8 mouse cellular contexts compared by ENCODE assay signal in genomic region chr17:46646322-46646662, GRCm38 (mm10). TPM values are rescaled to one million over a fixed set of nuclear protein-coding genes. Genes with fewer than 3 reads are reported as not detected.
DNase-seq lines count a peak whose midpoint lies in the region; ATAC-seq and TF ChIP-seq lines count a peak whose summit lies in the region.

No protein-coding gene starts in this region.

- ATAC-seq in lung, embryonic 14.5 days (ENCODE audit: insufficient read depth): no peak
- peak; percentile 2; the same call in 1 of the 2 replicates for ATAC-seq in embryonic facial prominence, embryonic 14.5 days (ENCODE audit: low read depth)
- peak; percentile 26 for ATAC-seq in intestine, postnatal 0 days
- ATAC-seq in neural tube, embryonic 14.5 days (ENCODE audit: low read depth): no peak

- peak overlapping the region; percentile 75 for H3K27ac ChIP-seq in lung, embryonic 14.5 days (ENCODE audit: low read depth)
- H3K27ac ChIP-seq in embryonic facial prominence, embryonic 14.5 days (replicated peaks; ENCODE audit: low read depth, low read length): peak overlapping the region; percentile 79
- peak overlapping the region; percentile 82 for H3K27ac ChIP-seq in intestine, postnatal 0 days (ENCODE audit: low read depth, low read length)
- H3K27ac ChIP-seq in neural tube, embryonic 14.5 days (ENCODE audit: low read depth, low read length): peak overlapping the region; percentile 87

- H3K4me1 ChIP-seq in lung, embryonic 14.5 days (ENCODE audit: insufficient read depth): peaks cover 6% of the 10 kb centered on the region
- peaks cover 19% of the 10 kb centered on the region for H3K4me1 ChIP-seq in embryonic facial prominence, embryonic 14.5 days (ENCODE audit: control insufficient read depth, insufficient read depth, low read length)
- peaks cover 5% of the 10 kb centered on the region; the same call in 1 of the 2 replicates for H3K4me1 ChIP-seq in intestine, postnatal 0 days (replicated peaks; ENCODE audit: control insufficient read depth, insufficient read depth, low read length)
- peaks cover 28% of the 10 kb centered on the region for H3K4me1 ChIP-seq in neural tube, embryonic 14.5 days (ENCODE audit: control insufficient read depth, insufficient read depth, low read length)

- H3K9ac ChIP-seq in lung, embryonic 14.5 days: peak overlapping the region; percentile 79
- peak overlapping the region; percentile 87 for H3K9ac ChIP-seq in embryonic facial prominence, embryonic 14.5 days (ENCODE audit: low read depth, low read length)
- peak overlapping the region; percentile 75 for H3K9ac ChIP-seq in intestine, postnatal 0 days (ENCODE audit: low read depth, low read length)
- H3K9ac ChIP-seq in neural tube, embryonic 14.5 days (replicated peaks; ENCODE audit: low read depth, low read length): peak overlapping the region; percentile 74

- TF ChIP-seq CTCF in lung, embryonic 14.5 days (IDR thresholded peaks at IDR 0.05; ENCODE audit: low read depth): no peak
- TF ChIP-seq CTCF in intestine, postnatal 0 days (IDR thresholded peaks at IDR 0.05; ENCODE audit: low read depth): no peak; the same call in 1 of the 2 replicates

- under 1% methylated on average over 19 of the region's 19 CpGs for WGBS in lung, embryonic 14.5 days
- 0% methylated on average over 12 of the region's 19 CpGs for WGBS in embryonic facial prominence, embryonic 14.5 days
- WGBS in intestine, postnatal 0 days: under 1% methylated on average over 19 of the region's 19 CpGs
- WGBS in neural tube, embryonic 14.5 days: under 1% methylated on average over 19 of the region's 19 CpGs

- no peaks in the 10 kb centered on the region for H3K27me3 ChIP-seq in lung, embryonic 14.5 days (ENCODE audit: insufficient read depth, low read length)
- no peaks in the 10 kb centered on the region for H3K27me3 ChIP-seq in embryonic facial prominence, embryonic 14.5 days (replicated peaks; ENCODE audit: control insufficient read depth, insufficient read depth, low read length)
- H3K27me3 ChIP-seq in intestine, postnatal 0 days (replicated peaks; ENCODE audit: control insufficient read depth, insufficient read depth, low read length): no peaks in the 10 kb centered on the region
- H3K27me3 ChIP-seq in neural tube, embryonic 14.5 days (ENCODE audit: control insufficient read depth, insufficient read depth, low read length): no peaks in the 10 kb centered on the region

- peaks cover 21% of the 10 kb centered on the region for H3K36me3 ChIP-seq in lung, embryonic 14.5 days (ENCODE audit: insufficient read depth)
- H3K36me3 ChIP-seq in embryonic facial prominence, embryonic 14.5 days (ENCODE audit: control insufficient read depth, insufficient read depth, low read length): peaks cover 37% of the 10 kb centered on the region
- H3K36me3 ChIP-seq in intestine, postnatal 0 days (ENCODE audit: control insufficient read depth, insufficient read depth): peaks cover 24% of the 10 kb centered on the region
- H3K36me3 ChIP-seq in neural tube, embryonic 14.5 days (ENCODE audit: control insufficient read depth, insufficient read depth, low read length): peaks cover 8% of the 10 kb centered on the region

- peak overlapping the region; percentile 83 for H3K4me2 ChIP-seq in lung, embryonic 14.5 days
- peak overlapping the region; percentile 73 for H3K4me2 ChIP-seq in embryonic facial prominence, embryonic 14.5 days (ENCODE audit: low read depth, low read length)
- H3K4me2 ChIP-seq in intestine, postnatal 0 days (replicated peaks; ENCODE audit: low read depth): peak overlapping the region; percentile 92
- H3K4me2 ChIP-seq in neural tube, embryonic 14.5 days (ENCODE audit: low read depth, low read length): peak overlapping the region; percentile 93

- DNase-seq in lung, embryonic 14.5 days: no peak
- no peak for DNase-seq in lung, postnatal 14 days
- DNase-seq in embryonic facial prominence, embryonic 14.5 days (ENCODE audit: low spot score): no peak
- DNase-seq in spleen, postnatal 14 days (ENCODE audit: low spot score in 2 of 2): no peak
- DNase-seq in embryo, embryonic 10.5 days (ENCODE audit: low spot score): no peak
- DNase-seq in kidney, adult 11 months: no peak

- H3K4me3 ChIP-seq in lung, embryonic 14.5 days (ENCODE audit: low read depth, low read length): peak overlapping the region; percentile 79
- peak overlapping the region; percentile 77 for H3K4me3 ChIP-seq in embryonic facial prominence, embryonic 14.5 days (ENCODE audit: low read depth, low read length)
- peak overlapping the region; percentile 92 for H3K4me3 ChIP-seq in intestine, postnatal 0 days (ENCODE audit: low read depth, low read length)
- H3K4me3 ChIP-seq in neural tube, embryonic 14.5 days (ENCODE audit: low read depth, low read length): peak overlapping the region; percentile 83

- no peaks in the 10 kb centered on the region for H3K9me3 ChIP-seq in lung, embryonic 14.5 days (ENCODE audit: low read depth, low read length)
- H3K9me3 ChIP-seq in embryonic facial prominence, embryonic 14.5 days (ENCODE audit: control insufficient read depth, low read length): no peaks in the 10 kb centered on the region
- H3K9me3 ChIP-seq in intestine, postnatal 0 days (ENCODE audit: control insufficient read depth): no peaks in the 10 kb centered on the region
- no peaks in the 10 kb centered on the region for H3K9me3 ChIP-seq in neural tube, embryonic 14.5 days (ENCODE audit: control insufficient read depth, low read length)

RNA-seq across cellular contexts. Expression of gene Mrpl2, which starts 0.3 kb away (rescaled TPM):
- polyA plus RNA-seq in lung, embryonic 14.5 days (2014; fragmentation: Nextera tagmentation; extraction: Ambion mirVana): 113 and 114 TPM in 2 replicates
- 91.8 and 100 TPM in 2 replicates for polyA plus RNA-seq in embryonic facial prominence, embryonic 14.5 days (2014; fragmentation: Nextera tagmentation; extraction: Ambion mirVana)
- 138 and 139 TPM in 2 replicates for polyA plus RNA-seq in intestine, postnatal 0 days (2015; fragmentation: Nextera tagmentation; extraction: Ambion mirVana)
- polyA plus RNA-seq in neural tube, embryonic 14.5 days (2014; fragmentation: Nextera tagmentation; extraction: Ambion mirVana): 59.9 and 64.4 TPM in 2 replicates

RNA-seq across cellular contexts. Expression of gene Klc4, which starts 0.5 kb away (rescaled TPM):
- polyA plus RNA-seq in lung, embryonic 14.5 days (2014; fragmentation: Nextera tagmentation; extraction: Ambion mirVana): 20.2 and 21.4 TPM in 2 replicates
- 15.8 and 20.3 TPM in 2 replicates for polyA plus RNA-seq in embryonic facial prominence, embryonic 14.5 days (2014; fragmentation: Nextera tagmentation; extraction: Ambion mirVana)
- polyA plus RNA-seq in intestine, postnatal 0 days (2015; fragmentation: Nextera tagmentation; extraction: Ambion mirVana): 102 and 107 TPM in 2 replicates
- 27.7 and 32.1 TPM in 2 replicates for polyA plus RNA-seq in neural tube, embryonic 14.5 days (2014; fragmentation: Nextera tagmentation; extraction: Ambion mirVana)

RNA-seq across cellular contexts. Expression of gene Cul7, which starts 3.8 kb away (rescaled TPM):
- 36.6 TPM in 2 replicates for polyA plus RNA-seq in lung, embryonic 14.5 days (2014; fragmentation: Nextera tagmentation; extraction: Ambion mirVana)
- polyA plus RNA-seq in embryonic facial prominence, embryonic 14.5 days (2014; fragmentation: Nextera tagmentation; extraction: Ambion mirVana): 48.5 and 50.1 TPM in 2 replicates
- 18.0 and 19.2 TPM in 2 replicates for polyA plus RNA-seq in intestine, postnatal 0 days (2015; fragmentation: Nextera tagmentation; extraction: Ambion mirVana)
- 30.1 and 33.8 TPM in 2 replicates for polyA plus RNA-seq in neural tube, embryonic 14.5 days (2014; fragmentation: Nextera tagmentation; extraction: Ambion mirVana)

RNA-seq across cellular contexts. Expression of gene Ptk7, which starts 17.0 kb away (rescaled TPM):
- polyA plus RNA-seq in lung, embryonic 14.5 days (2014; fragmentation: Nextera tagmentation; extraction: Ambion mirVana): 79.5 and 99.3 TPM in 2 replicates
- polyA plus RNA-seq in embryonic facial prominence, embryonic 14.5 days (2014; fragmentation: Nextera tagmentation; extraction: Ambion mirVana): 68.0 and 90.7 TPM in 2 replicates
- 13.7 and 14.7 TPM in 2 replicates for polyA plus RNA-seq in intestine, postnatal 0 days (2015; fragmentation: Nextera tagmentation; extraction: Ambion mirVana)
- polyA plus RNA-seq in neural tube, embryonic 14.5 days (2014; fragmentation: Nextera tagmentation; extraction: Ambion mirVana): 7.9 and 23.7 TPM in 2 replicates

RNA-seq across cellular contexts. Expression of gene Rrp36, which starts 27.9 kb away (rescaled TPM):
- polyA plus RNA-seq in lung, embryonic 14.5 days (2014; fragmentation: Nextera tagmentation; extraction: Ambion mirVana): 47.6 and 48.5 TPM in 2 replicates
- polyA plus RNA-seq in embryonic facial prominence, embryonic 14.5 days (2014; fragmentation: Nextera tagmentation; extraction: Ambion mirVana): 34.5 and 41.9 TPM in 2 replicates
- 49.0 and 55.6 TPM in 2 replicates for polyA plus RNA-seq in intestine, postnatal 0 days (2015; fragmentation: Nextera tagmentation; extraction: Ambion mirVana)
- 44.7 and 49.6 TPM in 2 replicates for polyA plus RNA-seq in neural tube, embryonic 14.5 days (2014; fragmentation: Nextera tagmentation; extraction: Ambion mirVana)

Comparison
In these comparisons a context has a peak if more than half of its experiments do, and no peak if none do; other contexts are left out.
1. ATAC-seq: peak in embryonic facial prominence, embryonic 14.5 days (single experiment) and intestine, postnatal 0 days (single experiment); none in lung, embryonic 14.5 days (single experiment) and neural tube, embryonic 14.5 days (single experiment).
2. Peak in every context shown above with its lines, with median percentiles within 50 percentile points of each other: H3K27ac ChIP-seq, H3K4me2 ChIP-seq, H3K4me3 ChIP-seq and H3K9ac ChIP-seq.